Mouse (Mus musculus) MEL (cell line): ENCODE results near the gene Gm10320. TPM values are rescaled to one million over a fixed set of nuclear protein-coding genes. Genes with fewer than 3 reads are reported as not detected.

Source experiments
- DNase-seq: peaks from one replicate; pipeline ENCODE4 v3.0.0; 2011; ENCODE audit warnings: low read depth, low spot score
- H3K27ac ChIP-seq: 2 replicates; pipeline ENCODE4 v1.5.1; 2012; ENCODE audit warnings: low read depth, mild to moderate bottlenecking, control low read depth, low read length, moderate library complexity; ENCODE audit not compliant: control insufficient read depth
- H3K27me3 ChIP-seq, 2 experiments: fragments of 150-350 bp in 1 of 2; sonication (generic) in 1 of 2; 2 replicates each; pipeline ENCODE4 v1.6.1; 2012; ENCODE audit warnings: low read length in 2 of 2, mild to moderate bottlenecking in 2 of 2, improper control_type of control experiment in 1 of 2, moderate library complexity in 1 of 2; ENCODE audit not compliant: insufficient read depth in 2 of 2, control insufficient read depth in 1 of 2
- H3K36me3 ChIP-seq, 2 experiments: 2 replicates each; pipeline ENCODE4 v1.6.1; 2012 to 2014; ENCODE audit warnings: low read length in 2 of 2, improper control_type of control experiment in 1 of 2, inconsistent platforms in 1 of 2, mild to moderate bottlenecking in 1 of 2; ENCODE audit not compliant: insufficient read depth in 2 of 2, control insufficient read depth in 1 of 2
- H3K4me1 ChIP-seq, 2 experiments: fragments of 150-350 bp in 1 of 2; sonication (generic) in 1 of 2; 2 replicates each; pipeline ENCODE4 v1.6.1; 2012; ENCODE audit warnings: low read length in 2 of 2, improper control_type of control experiment in 1 of 2, mild to moderate bottlenecking in 1 of 2; ENCODE audit not compliant: insufficient read depth in 2 of 2, control insufficient read depth in 1 of 2
- H3K4me3 ChIP-seq, 2 experiments: fragments of 150-350 bp in 1 of 2; sonication (generic) in 1 of 2; 2 replicates each; pipeline ENCODE4 v1.5.1; 2012; ENCODE audit warnings: low read depth in 2 of 2, low read length in 2 of 2, mild to moderate bottlenecking in 2 of 2, moderate library complexity in 2 of 2, control low read depth in 1 of 2, improper control_type of control experiment in 1 of 2; ENCODE audit not compliant: control insufficient read depth in 1 of 2, insufficient read depth in 1 of 2
- H3K79me2 ChIP-seq: 2 replicates; pipeline ENCODE4 v1.6.1; 2012; ENCODE audit warnings: mild to moderate bottlenecking, low read length, moderate library complexity; ENCODE audit not compliant: control insufficient read depth, poor library complexity, insufficient read depth
- H3K9ac ChIP-seq: 2 replicates; pipeline ENCODE4 v1.6.1; 2012; ENCODE audit warnings: low read depth, mild to moderate bottlenecking, control low read depth, low read length, moderate library complexity; ENCODE audit not compliant: control insufficient read depth, poor library complexity, severe bottlenecking
- H3K9me3 ChIP-seq: fragments of 150-350 bp; sonication (generic); replicated peaks from 2 replicates; pipeline ENCODE4 v1.6.1; 2012; ENCODE audit warnings: mild to moderate bottlenecking, low read length, improper control_type of control experiment, moderate library complexity; ENCODE audit not compliant: insufficient read depth
- BHLHE40 ChIP-seq: IDR thresholded peaks from 2 replicates; pipeline ENCODE4 v1.6.1; 2012; ENCODE audit warnings: low read depth, mild to moderate bottlenecking, inconsistent platforms, low read length, improper control_type of control experiment, borderline replicate concordance
- CHD2 ChIP-seq: IDR thresholded peaks from 2 replicates; pipeline ENCODE4 v1.6.1; 2011; ENCODE audit warnings: low read length, improper control_type of control experiment
- E2F4 ChIP-seq: IDR thresholded peaks from 2 replicates; pipeline ENCODE4 v1.6.1; 2011; ENCODE audit warnings: low read depth, low read length, improper control_type of control experiment, borderline replicate concordance
- ELF1 ChIP-seq: IDR thresholded peaks from 2 replicates; pipeline ENCODE4 v1.6.1; 2014; ENCODE audit warnings: low read depth, mild to moderate bottlenecking, inconsistent platforms, low read length, improper control_type of control experiment, moderate library complexity
- EP300 ChIP-seq, 2 experiments: IDR thresholded peaks; 2 replicates each; pipeline ENCODE4 v1.6.1; 2011; ENCODE audit warnings: improper control_type of control experiment in 2 of 2, low read length in 2 of 2, low read depth in 1 of 2, mild to moderate bottlenecking in 1 of 2
- ETS1 ChIP-seq: IDR thresholded peaks from 2 replicates; pipeline ENCODE4 v1.6.1; 2012; ENCODE audit warnings: low read depth, mild to moderate bottlenecking, inconsistent platforms, low read length, improper control_type of control experiment, moderate library complexity
- GABPA ChIP-seq: IDR thresholded peaks from 2 replicates; pipeline ENCODE4 v1.6.1; 2012; ENCODE audit warnings: low read depth, mild to moderate bottlenecking, inconsistent platforms, low read length, improper control_type of control experiment, moderate library complexity
- GATA1 ChIP-seq: IDR thresholded peaks from 2 replicates; pipeline ENCODE4 v1.6.1; 2011; ENCODE audit warnings: low read depth, low read length, improper control_type of control experiment
- HCFC1 ChIP-seq: IDR thresholded peaks from 2 replicates; pipeline ENCODE4 v1.6.1; 2012; ENCODE audit warnings: low read depth, mild to moderate bottlenecking, inconsistent platforms, low read length, improper control_type of control experiment, moderate library complexity
- KAT2A ChIP-seq: conservative IDR thresholded peaks from 2 replicates; pipeline ENCODE4 v1.6.1; 2012; ENCODE audit warnings: low read depth, low read length, improper control_type of control experiment, inconsistent platforms
- MAX ChIP-seq: IDR thresholded peaks from 2 replicates; pipeline ENCODE4 v1.6.1; 2011; ENCODE audit warnings: low read length, improper control_type of control experiment
- MAZ ChIP-seq: IDR thresholded peaks from 2 replicates; pipeline ENCODE4 v1.6.1; 2012; ENCODE audit warnings: low read depth, mild to moderate bottlenecking, inconsistent platforms, low read length, improper control_type of control experiment
- MEF2A ChIP-seq: IDR thresholded peaks from 2 replicates; pipeline ENCODE4 v1.6.1; 2014; ENCODE audit warnings: low read depth, mild to moderate bottlenecking, inconsistent platforms, low read length, improper control_type of control experiment; ENCODE audit not compliant: poor library complexity, insufficient replicate concordance, severe bottlenecking; ENCODE audit errors: extremely low read depth
- MXI1 ChIP-seq: IDR thresholded peaks from 2 replicates; pipeline ENCODE4 v1.6.1; 2011; ENCODE audit warnings: mild to moderate bottlenecking, low read depth, low read length, improper control_type of control experiment
- MYB ChIP-seq: IDR thresholded peaks from 2 replicates; pipeline ENCODE4 v1.6.1; 2011; ENCODE audit warnings: mild to moderate bottlenecking, low read depth, low read length, improper control_type of control experiment
- MYC ChIP-seq: IDR thresholded peaks from 2 replicates; pipeline ENCODE4 v1.6.1; 2011; ENCODE audit warnings: low read depth, mild to moderate bottlenecking, low read length, improper control_type of control experiment, moderate library complexity
- NELFE ChIP-seq: IDR thresholded peaks from 2 replicates; pipeline ENCODE4 v1.6.1; 2011; ENCODE audit warnings: low read depth, low read length, improper control_type of control experiment
- POLR2A ChIP-seq, 2 experiments: IDR thresholded peaks; 2 replicates each; pipeline ENCODE4 v1.6.1; 2011 to 2012; ENCODE audit warnings: low read length in 2 of 2, mild to moderate bottlenecking in 2 of 2, control low read depth in 1 of 2, improper control_type of control experiment in 1 of 2, low read depth in 1 of 2, moderate library complexity in 1 of 2; ENCODE audit not compliant: control insufficient read depth in 1 of 2, insufficient read depth in 1 of 2, poor library complexity in 1 of 2
- POLR2AphosphoS2 ChIP-seq: IDR thresholded peaks from 2 replicates; pipeline ENCODE4 v1.6.1; 2011; ENCODE audit warnings: low read length, improper control_type of control experiment
- POLR2AphosphoS5 ChIP-seq: IDR thresholded peaks from 2 replicates; pipeline ENCODE4 v1.6.1; 2012; ENCODE audit warnings: low read depth, borderline replicate concordance, mild to moderate bottlenecking, inconsistent platforms, low read length, moderate library complexity, mixed read lengths
- RAD21 ChIP-seq: IDR thresholded peaks from 2 replicates; pipeline ENCODE4 v1.6.1; 2011; ENCODE audit warnings: mild to moderate bottlenecking, low read depth, low read length, improper control_type of control experiment
- RCOR1 ChIP-seq: IDR thresholded peaks from 2 replicates; pipeline ENCODE4 v1.6.1; 2012; ENCODE audit warnings: low read depth, mild to moderate bottlenecking, inconsistent platforms, low read length, improper control_type of control experiment
- TAL1 ChIP-seq: IDR thresholded peaks from 2 replicates; pipeline ENCODE4 v1.6.1; 2012; ENCODE audit warnings: mild to moderate bottlenecking, inconsistent platforms, low read length, moderate library complexity, mixed read lengths
- TBP ChIP-seq: IDR thresholded peaks from 2 replicates; pipeline ENCODE4 v1.8.0; 2011; ENCODE audit warnings: low read depth, low read length, improper control_type of control experiment
- TCF12 ChIP-seq: IDR thresholded peaks from 2 replicates; pipeline ENCODE4 v1.6.1; 2014; ENCODE audit warnings: low read depth, mild to moderate bottlenecking, inconsistent platforms, low read length, improper control_type of control experiment, moderate library complexity
- UBTF ChIP-seq: IDR thresholded peaks from 2 replicates; pipeline ENCODE4 v1.6.1; 2012; ENCODE audit warnings: low read depth, mild to moderate bottlenecking, inconsistent platforms, low read length, improper control_type of control experiment, moderate library complexity, borderline replicate concordance; ENCODE audit not compliant: insufficient read depth
- USF2 ChIP-seq, 2 experiments: IDR thresholded peaks; 2 replicates each; pipeline ENCODE4 v1.6.1; 2011 to 2012; ENCODE audit warnings: improper control_type of control experiment in 2 of 2, low read length in 2 of 2, borderline replicate concordance in 1 of 2, inconsistent platforms in 1 of 2, low read depth in 1 of 2, mild to moderate bottlenecking in 1 of 2; ENCODE audit not compliant: insufficient read depth in 1 of 2
- ZC3H11A ChIP-seq: IDR thresholded peaks from 2 replicates; pipeline ENCODE4 v1.6.1; 2012; ENCODE audit warnings: low read depth, mild to moderate bottlenecking, inconsistent platforms, low read length, improper control_type of control experiment
- ZKSCAN1 ChIP-seq: IDR thresholded peaks from 2 replicates; pipeline ENCODE4 v1.6.1; 2012; ENCODE audit warnings: low read depth, mild to moderate bottlenecking, inconsistent platforms, low read length, improper control_type of control experiment, moderate library complexity
- ZNF384 ChIP-seq: IDR thresholded peaks from 2 replicates; pipeline ENCODE4 v1.6.1; 2012; ENCODE audit warnings: low read depth, mild to moderate bottlenecking, inconsistent platforms, low read length, improper control_type of control experiment
- polyA plus RNA-seq, 2 experiments: library from polyadenylated mRNA; stranded (reverse) in 1 of 2; unstranded in 1 of 2; fragments of >175 nt in 1 of 2; fragments of >200 nt in 1 of 2; gene quantifications; 2 replicates each; pipeline versions ENCODE4 v1.2.1 to v1.2.4; 2012; ENCODE audit warnings: low replicate concordance in 2 of 2, low read depth in 1 of 2; ENCODE audit not compliant: insufficient read length in 2 of 2, insufficient read depth in 1 of 2, missing spikeins in 1 of 2
- total RNA-seq: library from RNA; depleted of rRNA; stranded (reverse); fragments of 300-350 nt; gene quantifications from 2 replicates; pipeline ENCODE4 v1.2.3, GENCODE M21; 2012

The Gm10320 gene
- total and polyA plus RNA-seq, 3 experiments, result 0.29 to 10.5 TPM; not detected in 1

DNA sequence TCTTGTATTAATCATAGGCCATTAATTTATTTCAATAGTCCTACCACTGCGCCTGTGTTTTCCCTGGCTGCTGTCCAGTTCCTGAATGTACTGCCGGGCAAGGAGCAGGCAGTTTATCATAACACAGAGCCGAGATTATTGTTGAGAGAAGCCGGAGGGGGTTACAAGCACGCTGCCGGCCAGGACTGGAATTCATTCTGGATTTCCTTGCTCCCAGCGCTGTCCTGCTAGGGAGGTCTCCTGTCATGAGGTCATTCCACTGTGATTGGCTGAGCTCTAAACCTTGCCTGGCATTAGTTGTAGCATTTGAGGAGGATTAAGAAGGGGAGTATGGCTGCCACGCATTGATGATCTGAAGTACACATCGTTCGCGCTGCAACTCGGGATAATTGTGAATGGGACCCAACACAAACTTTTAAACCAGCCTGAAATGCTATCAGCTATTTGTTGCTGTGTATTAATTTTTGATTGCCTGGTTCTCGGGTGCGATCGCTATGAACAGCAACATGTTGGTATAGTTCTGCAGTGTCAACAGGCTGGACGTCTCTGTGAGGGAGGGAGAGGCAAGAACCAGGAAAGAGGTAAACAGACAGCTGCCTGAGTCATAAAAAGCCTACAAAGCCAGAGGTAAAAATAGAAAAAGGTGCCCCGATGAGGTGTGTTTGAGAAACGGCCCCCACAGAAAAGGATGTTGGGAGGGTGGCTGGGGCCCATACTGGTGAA lies 42.5 kb upstream of the Gm10320 start:
- DNase-seq, result no peak
- no peaks in the 10 kb centered on the region for H3K79me2 ChIP-seq
- H3K27me3 ChIP-seq, result no peaks in the 10 kb centered on the region
- no peaks in the 10 kb centered on the region for H3K9me3 ChIP-seq
- no peaks in the 10 kb centered on the region for H3K36me3 ChIP-seq
- no peak overlapping the region for H3K9ac ChIP-seq
- no peaks in the 10 kb centered on the region for H3K4me1 ChIP-seq
- H3K4me3 ChIP-seq, result no peak overlapping the region
- H3K27ac ChIP-seq, result no peak overlapping the region
- TF ChIP-seq GABPA (no peak), ETS1 (no peak), POLR2AphosphoS5 (no peak), TBP (no peak), TAL1 (no peak), GATA1 (no peak), POLR2AphosphoS2 (no peak), HCFC1 (no peak), ELF1 (no peak), E2F4 (no peak), EP300 (IDR thresholded peaks at IDR 0.05; ENCODE audit: low read depth in 1 of 2, low read length in 2 of 2) (no peak), ZKSCAN1 (no peak), USF2 (IDR thresholded peaks at IDR 0.05; ENCODE audit: borderline replicate concordance in 1 of 2, insufficient read depth in 1 of 2, low read depth in 1 of 2, low read length in 2 of 2) (no peak), NELFE (no peak), MYB (no peak), RAD21 (no peak), RCOR1 (no peak), POLR2A (IDR thresholded peaks at IDR 0.05; ENCODE audit: control insufficient read depth in 1 of 2, insufficient read depth in 1 of 2, low read depth in 1 of 2, low read length in 2 of 2, poor library complexity in 1 of 2) (no peak)

DNA sequence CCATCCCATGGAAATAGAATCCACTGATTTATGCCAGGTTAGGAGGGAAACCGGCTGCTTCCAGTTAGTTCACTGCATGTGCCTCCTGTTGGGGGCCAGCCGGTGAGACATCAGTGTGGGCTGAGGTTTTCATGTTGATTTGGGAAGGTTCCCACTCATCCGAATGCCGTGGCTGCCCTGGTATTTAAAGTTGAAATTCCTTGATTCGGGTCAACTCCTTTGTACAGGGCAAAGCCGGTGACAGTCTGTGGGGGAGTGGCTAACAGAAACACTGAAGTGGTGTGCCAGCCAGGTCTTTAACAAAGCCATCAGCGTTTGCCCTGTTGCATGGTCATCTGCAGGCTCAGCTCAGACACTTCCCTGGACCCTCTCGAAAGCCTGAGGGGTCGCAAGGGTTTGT lies 41.6 kb upstream of the Gm10320 start:
- DNase-seq, result no peak
- no peaks in the 10 kb centered on the region for H3K4me1 ChIP-seq
- H3K27me3 ChIP-seq, result no peaks in the 10 kb centered on the region
- H3K4me3 ChIP-seq, result no peak overlapping the region
- H3K79me2 ChIP-seq, result no peaks in the 10 kb centered on the region
- no peaks in the 10 kb centered on the region for H3K9me3 ChIP-seq
- H3K36me3 ChIP-seq, result no peaks in the 10 kb centered on the region
- no peak overlapping the region for H3K9ac ChIP-seq
- TF ChIP-seq TAL1 (no peak), ZNF384 (no peak), MXI1 (no peak), POLR2A (IDR thresholded peaks at IDR 0.05; ENCODE audit: control insufficient read depth in 1 of 2, insufficient read depth in 1 of 2, low read depth in 1 of 2, low read length in 2 of 2, poor library complexity in 1 of 2) (no peak), GABPA (no peak), MAZ (no peak), MEF2A (no peak), RAD21 (no peak), BHLHE40 (no peak), ZC3H11A (no peak), KAT2A (no peak), MYC (no peak), UBTF (no peak), TCF12 (no peak), ELF1 (no peak), MAX (no peak), HCFC1 (no peak), CHD2 (no peak), POLR2AphosphoS5 (no peak)
- no peak overlapping the region for H3K27ac ChIP-seq
